Mouse (Mus musculus) intestine, embryonic 15.5 days (tissue): ENCODE results near the gene Igsf21. TPM values are rescaled to one million over a fixed set of nuclear protein-coding genes. Genes with fewer than 3 reads are reported as not detected.

Experiments
- ATAC-seq: fragments of 200-750 bp; cut with Nextera tagmentation; 2 replicates; pipeline ENCODE4 v1.8.0; 2017; ENCODE audit warnings: moderate TSS enrichment, moderate library complexity
- H3K27ac ChIP-seq: fragments of 300-500 bp; sonication (generic); 2 replicates; pipeline ENCODE4 v1.5.1; 2015; ENCODE audit warnings: mild to moderate bottlenecking, inconsistent platforms
- H3K27me3 ChIP-seq: fragments of 300-500 bp; sonication (generic); replicated peaks from 2 replicates; pipeline ENCODE4 v1.6.1; 2015; ENCODE audit warnings: inconsistent platforms
- H3K36me3 ChIP-seq: fragments of 300-500 bp; sonication (generic); 2 replicates; pipeline ENCODE4 v1.6.1; 2015; ENCODE audit warnings: inconsistent platforms
- H3K4me1 ChIP-seq: fragments of 300-500 bp; sonication (generic); replicated peaks from 2 replicates; pipeline ENCODE4 v1.6.1; 2015; ENCODE audit warnings: inconsistent platforms
- H3K4me2 ChIP-seq: fragments of 300-500 bp; sonication (generic); replicated peaks from 2 replicates; pipeline ENCODE4 v1.6.1; 2015; ENCODE audit warnings: mild to moderate bottlenecking, inconsistent platforms
- H3K4me3 ChIP-seq: fragments of 300-500 bp; sonication (generic); replicated peaks from 2 replicates; pipeline ENCODE4 v1.5.1; 2015; ENCODE audit warnings: inconsistent platforms
- H3K9ac ChIP-seq: fragments of 300-500 bp; sonication (generic); 2 replicates; pipeline ENCODE4 v1.6.1; 2015; ENCODE audit warnings: inconsistent platforms
- H3K9me3 ChIP-seq: fragments of 300-500 bp; sonication (generic); 2 replicates; pipeline ENCODE4 v1.6.1; 2016; ENCODE audit warnings: inconsistent platforms
- WGBS: fragments of 180-500 bp; shearing (Covaris S2); methylation state at CpG from one replicate; pipeline ENCODE4 v1.1.7; 2015; 5-methylcytosine and 5-hydroxymethylcytosine counted together
- polyA plus RNA-seq: library from polyadenylated mRNA; unstranded; fragments of >200 nt; fragmentation: Nextera tagmentation; extraction: Ambion mirVana; gene quantifications from 2 replicates; pipeline ENCODE4 v1.2.1, GENCODE M21; 2015

Gene Igsf21
- polyA plus RNA-seq, 1 experiment from 2014 or later, result 1.3 TPM

GRCm38 (mm10) chr4:140147857-140148695 lies 98.5 kb downstream of the Igsf21 start:
- Histone ChIP-seq H3K27ac (no peak overlapping the region), H3K27me3 (no peaks in the 10 kb centered on the region; the same call in 1 of the 2 replicates), H3K9me3 (no peaks in the 10 kb centered on the region), H3K9ac (no peak overlapping the region), H3K36me3 (no peaks in the 10 kb centered on the region), H3K4me1 (no peaks in the 10 kb centered on the region), H3K4me3 (no peak overlapping the region), H3K4me2 (no peak overlapping the region)
- WGBS, result 73% methylated on average over 20 of the region's 20 CpGs
- ATAC-seq, result no peak

GRCm38 (mm10) chr4:140147079-140147840 lies 99.3 kb downstream of the Igsf21 start:
- no peak for ATAC-seq

DNA sequence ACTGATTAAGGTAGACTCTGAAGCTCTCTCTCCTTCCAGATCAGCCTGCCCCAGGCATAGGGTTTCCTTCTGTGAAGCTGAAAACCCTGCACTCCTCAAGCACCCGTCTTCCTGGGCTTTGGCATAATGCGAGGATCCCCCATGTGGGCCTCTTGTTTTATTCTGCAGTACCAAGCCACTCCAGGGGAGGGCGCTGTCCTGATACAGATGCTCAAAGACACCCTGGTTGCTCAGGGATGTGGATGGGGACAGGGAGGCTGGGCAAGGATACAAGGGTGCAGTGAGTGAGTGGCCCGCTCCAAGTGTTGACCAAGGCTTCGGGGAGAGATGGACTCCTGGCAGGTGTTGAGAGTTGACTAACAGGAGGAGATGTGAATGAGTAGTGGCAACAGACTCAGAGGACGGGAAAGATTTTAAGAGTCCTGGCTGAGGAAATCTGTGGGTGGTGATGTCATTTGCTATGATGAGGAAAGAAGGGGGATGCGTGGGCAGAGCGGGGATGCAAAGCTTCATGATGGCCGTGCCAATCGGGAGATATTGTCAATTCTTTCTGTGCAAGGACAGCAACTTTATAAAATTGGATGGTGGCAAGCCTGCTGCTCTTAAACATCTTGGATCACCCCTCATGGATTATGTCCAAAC lies 102.6 kb downstream of the Igsf21 start:
- WGBS, result 84% methylated on average over 10 of the region's 10 CpGs
- H3K27me3 ChIP-seq, result no peaks in the 10 kb centered on the region; the same call in 1 of the 2 replicates

More at GRCm38 (mm10) chr4:140147079-140147840, 99.3 kb downstream of the Igsf21 start:
- H3K36me3 ChIP-seq, result no peaks in the 10 kb centered on the region
- H3K27ac ChIP-seq, result no peak overlapping the region
- no peak overlapping the region for H3K4me2 ChIP-seq
- no peak overlapping the region for H3K9ac ChIP-seq
- H3K27me3 ChIP-seq, result no peaks in the 10 kb centered on the region; the same call in 1 of the 2 replicates
- no peaks in the 10 kb centered on the region for H3K4me1 ChIP-seq
- H3K4me3 ChIP-seq, result no peak overlapping the region
- WGBS, result 70% methylated on average over 15 of the region's 15 CpGs
- no peaks in the 10 kb centered on the region for H3K9me3 ChIP-seq

GRCm38 (mm10) chr4:140143178-140143577 lies 103.4 kb downstream of the Igsf21 start:
- no peak for ATAC-seq
- WGBS, result 89% methylated on average over 6 of the region's 6 CpGs
- no peaks in the 10 kb centered on the region for H3K4me1 ChIP-seq
- no peak overlapping the region for H3K9ac ChIP-seq
- H3K4me2 ChIP-seq, result no peak overlapping the region
- no peak overlapping the region for H3K4me3 ChIP-seq
- H3K27ac ChIP-seq, result no peak overlapping the region
- H3K36me3 ChIP-seq, result no peaks in the 10 kb centered on the region
- no peaks in the 10 kb centered on the region for H3K9me3 ChIP-seq
- H3K27me3 ChIP-seq, result no peaks in the 10 kb centered on the region; the same call in 1 of the 2 replicates

More for the DNA sequence above, 102.6 kb downstream of the Igsf21 start:
- no peaks in the 10 kb centered on the region for H3K4me1 ChIP-seq
- H3K9me3 ChIP-seq, result no peaks in the 10 kb centered on the region
- ATAC-seq, result no peak
- H3K27ac ChIP-seq, result no peak overlapping the region
- no peak overlapping the region for H3K4me3 ChIP-seq
- H3K4me2 ChIP-seq, result no peak overlapping the region
- H3K9ac ChIP-seq, result no peak overlapping the region
- no peaks in the 10 kb centered on the region for H3K36me3 ChIP-seq

DNA sequence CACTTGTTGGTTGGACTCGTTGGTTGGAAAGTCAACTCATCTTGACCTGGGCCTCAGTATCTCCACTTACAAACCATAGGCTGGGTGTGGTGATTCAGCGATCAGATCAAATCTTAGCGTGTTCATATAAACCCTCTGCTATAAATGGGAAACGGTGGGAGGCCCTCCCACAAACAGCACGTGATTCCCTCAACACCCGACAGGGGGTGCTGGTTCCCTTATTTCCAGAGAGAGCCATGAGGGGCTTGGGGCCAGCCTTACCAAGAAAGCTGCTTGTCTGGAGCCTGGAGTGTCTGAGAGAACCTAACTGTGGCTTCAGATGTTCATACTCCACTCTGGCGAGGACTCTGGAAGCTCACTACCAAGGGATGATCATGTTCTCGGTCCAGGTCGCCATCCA lies 106.1 kb downstream of the Igsf21 start:
- Histone ChIP-seq H3K9me3 (no peaks in the 10 kb centered on the region), H3K4me2 (no peak overlapping the region), H3K4me3 (no peak overlapping the region), H3K27me3 (no peaks in the 10 kb centered on the region), H3K9ac (no peak overlapping the region), H3K36me3 (no peaks in the 10 kb centered on the region), H3K27ac (no peak overlapping the region), H3K4me1 (no peaks in the 10 kb centered on the region)
- no peak for ATAC-seq
- 67% methylated on average over 9 of the region's 9 CpGs for WGBS

- Histone ChIP-seq H3K9me3 (no peaks in the 10 kb centered on the region), H3K9ac (no peak overlapping the region), H3K4me1 (no peaks in the 10 kb centered on the region), H3K27me3 (no peaks in the 10 kb centered on the region), H3K4me3 (no peak overlapping the region), H3K4me2 (no peak overlapping the region), H3K36me3 (no peaks in the 10 kb centered on the region), H3K27ac (no peak overlapping the region)
- WGBS, result 63% methylated on average over 5 of the region's 5 CpGs
- no peak for ATAC-seq
Observed at GRCm38 (mm10) chr4:140138846-140139245, 107.7 kb downstream of the Igsf21 start.

GRCm38 (mm10) chr4:140131625-140132321 lies 114.8 kb downstream of the Igsf21 start:
- no peaks in the 10 kb centered on the region for H3K9me3 ChIP-seq
- 32% methylated on average over 9 of the region's 9 CpGs for WGBS
- no peak overlapping the region for H3K4me3 ChIP-seq
- no peaks in the 10 kb centered on the region for H3K4me1 ChIP-seq
- no peak overlapping the region for H3K27ac ChIP-seq
- no peak overlapping the region for H3K9ac ChIP-seq
- H3K4me2 ChIP-seq, result no peak overlapping the region
- 0 out of 2 replicates have a peak, but pooled peaks cover 5% of the 10 kb centered on the region for H3K27me3 ChIP-seq
- no peak for ATAC-seq
- no peaks in the 10 kb centered on the region for H3K36me3 ChIP-seq

GRCm38 (mm10) chr4:140131201-140131600 lies 115.4 kb downstream of the Igsf21 start:
- Histone ChIP-seq H3K4me3 (no peak overlapping the region), H3K36me3 (no peaks in the 10 kb centered on the region), H3K9me3 (no peaks in the 10 kb centered on the region), H3K9ac (no peak overlapping the region), H3K27ac (no peak overlapping the region), H3K4me2 (no peak overlapping the region), H3K4me1 (no peaks in the 10 kb centered on the region), H3K27me3 (0 out of 2 replicates have a peak, but pooled peaks cover 5% of the 10 kb centered on the region)
- WGBS, result 12% methylated on average over 5 of the region's 5 CpGs
- no peak for ATAC-seq

GRCm38 (mm10) chr4:140129553-140130275 lies 116.9 kb downstream of the Igsf21 start:
- Histone ChIP-seq H3K4me2 (no peak overlapping the region), H3K27me3 (0 out of 2 replicates have a peak, but pooled peaks cover 5% of the 10 kb centered on the region), H3K27ac (no peak overlapping the region), H3K4me1 (no peaks in the 10 kb centered on the region), H3K36me3 (no peaks in the 10 kb centered on the region), H3K9me3 (no peaks in the 10 kb centered on the region), H3K9ac (no peak overlapping the region), H3K4me3 (no peak overlapping the region)
- 47% methylated on average over 12 of the region's 12 CpGs for WGBS
- ATAC-seq, result no peak

DNA sequence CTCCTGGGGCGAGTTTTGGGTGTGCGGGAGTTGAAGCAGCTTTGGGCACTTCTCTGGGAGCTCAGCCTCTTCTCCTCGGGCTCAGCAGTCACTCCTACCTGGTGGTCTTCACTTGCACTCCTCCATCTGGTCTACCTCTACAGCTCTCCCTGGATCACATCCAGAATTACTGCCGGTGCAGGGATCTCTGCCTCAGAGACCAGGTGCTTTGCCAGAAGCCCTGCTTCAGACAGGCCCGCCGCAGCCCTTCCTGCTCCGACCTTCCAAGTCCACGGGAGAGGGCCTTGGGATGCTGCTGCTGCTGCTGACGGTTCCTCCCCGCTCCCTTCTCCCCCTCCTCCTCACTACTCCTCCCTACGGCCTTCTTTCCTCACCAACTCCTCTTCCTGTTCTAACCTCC lies 118.5 kb downstream of the Igsf21 start:
- no peaks in the 10 kb centered on the region for H3K36me3 ChIP-seq
- no peak overlapping the region for H3K27ac ChIP-seq
- 0 out of 2 replicates have a peak, but pooled peaks cover 5% of the 10 kb centered on the region for H3K27me3 ChIP-seq
- H3K4me2 ChIP-seq, result no peak overlapping the region
- H3K9me3 ChIP-seq, result no peaks in the 10 kb centered on the region
- WGBS, result 68% methylated on average over 11 of the region's 11 CpGs
- ATAC-seq, result no peak
- no peak overlapping the region for H3K9ac ChIP-seq
- no peaks in the 10 kb centered on the region for H3K4me1 ChIP-seq
- no peak overlapping the region for H3K4me3 ChIP-seq

GRCm38 (mm10) chr4:140125806-140126205 lies 120.8 kb downstream of the Igsf21 start:
- Histone ChIP-seq H3K9me3 (no peaks in the 10 kb centered on the region), H3K27ac (no peak overlapping the region), H3K4me2 (no peak overlapping the region), H3K4me1 (no peaks in the 10 kb centered on the region), H3K27me3 (no peaks in the 10 kb centered on the region), H3K9ac (no peak overlapping the region), H3K4me3 (no peak overlapping the region), H3K36me3 (no peaks in the 10 kb centered on the region)
- ATAC-seq, result no peak
- WGBS, result 82% methylated on average over 7 of the region's 7 CpGs
